Mouse (Mus musculus) heart, embryonic 16.5 days (tissue): ENCODE measurements at regions not wholly inside any gene's neighbourhood (a gene's known extent, or its start where the extent isn't known, plus 50 kb on each side); places are given as distances from the start of the nearest gene placed in this dataset.

ENCODE experiments used
- ATAC-seq: fragments of 200-750 bp; cut with Nextera tagmentation; replicated peaks from 2 replicates; pipeline ENCODE4 v1.8.0; 2017; ENCODE audit warnings: moderate number of reproducible peaks; ENCODE audit not compliant: insufficient read depth, low FRiP score; ENCODE audit errors: extremely low read depth
- H3K27ac ChIP-seq: fragments of 300-500 bp; sonication (generic); 2 replicates; pipeline ENCODE4 v1.5.1; 2014; ENCODE audit warnings: mild to moderate bottlenecking, low read length, control low read depth, moderate library complexity
- H3K27me3 ChIP-seq: fragments of 300-500 bp; sonication (generic); 2 replicates; pipeline ENCODE4 v1.6.1; 2014; ENCODE audit warnings: low read length, mixed read lengths; ENCODE audit not compliant: control insufficient read depth, insufficient read depth
- H3K36me3 ChIP-seq: fragments of 300-500 bp; sonication (generic); 2 replicates; pipeline ENCODE4 v1.6.1; 2014; ENCODE audit not compliant: control insufficient read depth, insufficient read depth
- H3K4me1 ChIP-seq: fragments of 300-500 bp; sonication (generic); 2 replicates; pipeline ENCODE4 v1.6.1; 2014; ENCODE audit warnings: low read length, mixed read lengths; ENCODE audit not compliant: control insufficient read depth, insufficient read depth
- H3K4me2 ChIP-seq: fragments of 300-500 bp; sonication (generic); 2 replicates; pipeline ENCODE4 v1.6.1; 2014; ENCODE audit warnings: low read depth, mild to moderate bottlenecking, control low read depth, low read length
- H3K4me3 ChIP-seq: fragments of 300-500 bp; sonication (generic); 2 replicates; pipeline ENCODE4 v1.5.1; 2014; ENCODE audit warnings: mild to moderate bottlenecking, control low read depth, low read length
- H3K9ac ChIP-seq: fragments of 300-500 bp; sonication (generic); 2 replicates; pipeline ENCODE4 v1.6.1; 2014; ENCODE audit warnings: low read length, control low read depth
- H3K9me3 ChIP-seq: fragments of 300-500 bp; sonication (generic); replicated peaks from 2 replicates; pipeline ENCODE4 v1.6.1; 2016; ENCODE audit warnings: low read length; ENCODE audit not compliant: control insufficient read depth
- WGBS: fragments of 180-500 bp; shearing (Covaris S2); extraction: QIAGEN DNeasy Blood & Tissue Kit; methylation state at CpG from one replicate; pipeline ENCODE4 v1.1.7; 2014; 5-methylcytosine and 5-hydroxymethylcytosine counted together

- ATAC-seq = no peak
Measured at GRCm38 (mm10) chr3:18707730-18708129, 759.5 kb downstream of the Cypt12 start.

GRCm38 (mm10) chr3:18711661-18712060 is 763.5 kb downstream of the Cypt12 start:
- Histone ChIP-seq H3K4me1 (no peaks in the 10 kb centered on the region), H3K9ac (no peak overlapping the region), H3K27me3 (no peaks in the 10 kb centered on the region), H3K9me3 (no peaks in the 10 kb centered on the region), H3K27ac (no peak overlapping the region), H3K4me3 (no peak overlapping the region), H3K4me2 (no peak overlapping the region), H3K36me3 (no peaks in the 10 kb centered on the region)
- 49% methylated on average over 1 of the region's 1 CpGs for WGBS
- ATAC-seq = no peak

More at GRCm38 (mm10) chr3:18707730-18708129, 759.5 kb downstream of the Cypt12 start:
- WGBS = 81% methylated on average over 3 of the region's 3 CpGs
- Histone ChIP-seq H3K36me3 (no peaks in the 10 kb centered on the region), H3K27me3 (no peaks in the 10 kb centered on the region), H3K4me1 (no peaks in the 10 kb centered on the region), H3K4me2 (no peak overlapping the region), H3K27ac (no peak overlapping the region), H3K9me3 (no peaks in the 10 kb centered on the region), H3K9ac (no peak overlapping the region), H3K4me3 (no peak overlapping the region)

- H3K36me3 ChIP-seq = no peaks in the 10 kb centered on the region
- no peak overlapping the region for H3K9ac ChIP-seq
- H3K4me1 ChIP-seq = no peaks in the 10 kb centered on the region
- ATAC-seq = no peak
- no peak overlapping the region for H3K27ac ChIP-seq
- no peak overlapping the region for H3K4me3 ChIP-seq
- H3K9me3 ChIP-seq = no peaks in the 10 kb centered on the region
- no peak overlapping the region for H3K4me2 ChIP-seq
- WGBS = 85% methylated on average over 7 of the region's 7 CpGs
- H3K27me3 ChIP-seq = no peaks in the 10 kb centered on the region
Measured at GRCm38 (mm10) chr3:18713986-18714385, 765.8 kb downstream of the Cypt12 start.

DNA sequence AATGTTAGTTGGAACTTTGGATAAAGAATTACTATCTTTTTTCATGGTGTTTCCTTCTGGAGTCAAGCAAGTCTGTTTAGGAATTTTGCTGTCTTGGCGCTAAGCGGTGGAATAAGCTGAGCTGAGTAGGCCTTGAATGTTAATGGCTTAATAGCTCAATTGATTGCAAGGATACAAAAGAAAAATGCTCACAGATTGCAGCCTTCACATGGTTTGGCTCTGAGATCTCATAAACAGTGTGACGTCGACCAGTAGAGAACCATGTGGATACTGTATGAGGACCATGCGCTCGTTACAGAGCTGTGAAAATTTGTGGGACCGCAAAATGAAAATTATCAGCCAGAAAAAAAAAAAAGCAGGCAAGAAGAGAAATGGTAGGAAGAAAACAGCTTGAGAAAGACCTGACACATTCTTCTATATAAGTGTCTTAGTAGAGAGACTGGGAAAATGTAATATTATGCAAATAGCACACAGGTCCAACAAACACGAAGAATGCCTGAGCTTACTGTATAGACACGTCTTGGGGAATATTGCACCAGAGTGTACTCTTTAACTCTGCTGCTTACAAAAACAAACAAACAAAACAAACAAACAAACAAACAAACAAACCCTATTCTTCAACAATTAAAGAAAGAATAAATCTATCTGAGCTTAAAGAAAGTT is 766.9 kb downstream of the Cypt12 start:
- Histone ChIP-seq H3K36me3 (no peaks in the 10 kb centered on the region), H3K9me3 (no peaks in the 10 kb centered on the region), H3K27me3 (no peaks in the 10 kb centered on the region), H3K4me1 (no peaks in the 10 kb centered on the region), H3K27ac (no peak overlapping the region), H3K4me3 (no peak overlapping the region), H3K9ac (no peak overlapping the region), H3K4me2 (no peak overlapping the region)
- no peak for ATAC-seq
- WGBS = 90% methylated on average over 9 of the region's 9 CpGs

- H3K4me3 ChIP-seq = no peak overlapping the region
Measured at GRCm38 (mm10) chr3:18715776-18716175, 767.6 kb downstream of the Cypt12 start.

DNA sequence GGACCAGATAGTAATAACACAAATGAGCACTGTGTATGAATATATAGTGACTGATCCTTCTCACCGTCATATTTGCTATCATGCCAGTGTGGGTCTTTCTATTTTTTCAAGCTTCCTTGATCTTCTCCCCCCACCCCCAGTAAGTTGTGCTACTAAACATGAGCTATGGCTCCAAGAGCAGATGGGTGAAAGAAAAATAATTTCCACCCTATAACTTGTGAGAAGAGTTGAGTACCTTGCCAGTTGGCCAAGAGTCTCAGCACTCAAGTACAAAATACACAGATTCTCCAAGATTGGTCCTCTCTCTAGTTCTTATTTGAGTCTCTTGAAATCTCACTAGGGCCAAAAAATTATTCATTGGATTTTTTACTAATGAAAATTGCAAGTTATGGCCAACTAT is 777.3 kb downstream of the Cypt12 start:
- WGBS = 87% methylated on average over 1 of the region's 1 CpGs
- Histone ChIP-seq H3K36me3 (no peaks in the 10 kb centered on the region), H3K4me3 (no peak overlapping the region), H3K27ac (no peak overlapping the region), H3K4me1 (no peaks in the 10 kb centered on the region), H3K27me3 (no peaks in the 10 kb centered on the region), H3K9me3 (no peaks in the 10 kb centered on the region), H3K4me2 (no peak overlapping the region), H3K9ac (no peak overlapping the region)
- ATAC-seq = no peak

More at GRCm38 (mm10) chr3:18715776-18716175, 767.6 kb downstream of the Cypt12 start:
- Histone ChIP-seq H3K4me2 (no peak overlapping the region), H3K9me3 (no peaks in the 10 kb centered on the region), H3K9ac (no peak overlapping the region), H3K27ac (no peak overlapping the region), H3K36me3 (no peaks in the 10 kb centered on the region), H3K27me3 (no peaks in the 10 kb centered on the region), H3K4me1 (no peaks in the 10 kb centered on the region)
- WGBS = 66% methylated on average over 5 of the region's 5 CpGs
- no peak for ATAC-seq

DNA sequence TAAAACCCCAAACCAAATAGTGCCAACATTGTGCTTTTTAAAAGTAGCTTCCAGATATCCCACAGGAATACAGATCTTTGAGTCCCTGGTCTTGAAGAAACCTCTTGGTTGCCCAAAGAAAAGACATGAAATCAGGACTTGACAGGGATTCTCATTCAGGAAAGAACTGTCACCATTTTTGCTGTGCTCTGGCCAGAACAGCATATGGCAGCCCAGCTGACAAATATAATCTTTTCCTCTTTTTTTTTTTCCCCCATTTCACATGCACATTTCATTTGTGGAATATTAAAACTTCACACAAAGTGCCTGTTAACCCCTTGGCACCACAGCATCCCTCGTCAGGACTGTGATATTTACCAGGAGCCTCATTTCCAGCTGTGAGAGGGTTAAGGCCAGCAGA is 783.0 kb downstream of the Cypt12 start:
- H3K27ac ChIP-seq = no peak overlapping the region
- ATAC-seq = no peak
- H3K4me2 ChIP-seq = no peak overlapping the region
- no peaks in the 10 kb centered on the region for H3K36me3 ChIP-seq
- H3K4me3 ChIP-seq = no peak overlapping the region
- H3K9me3 ChIP-seq = no peaks in the 10 kb centered on the region
- H3K9ac ChIP-seq = no peak overlapping the region
- H3K4me1 ChIP-seq = no peaks in the 10 kb centered on the region
- 40% methylated on average over 1 of the region's 1 CpGs for WGBS
- no peaks in the 10 kb centered on the region for H3K27me3 ChIP-seq

DNA sequence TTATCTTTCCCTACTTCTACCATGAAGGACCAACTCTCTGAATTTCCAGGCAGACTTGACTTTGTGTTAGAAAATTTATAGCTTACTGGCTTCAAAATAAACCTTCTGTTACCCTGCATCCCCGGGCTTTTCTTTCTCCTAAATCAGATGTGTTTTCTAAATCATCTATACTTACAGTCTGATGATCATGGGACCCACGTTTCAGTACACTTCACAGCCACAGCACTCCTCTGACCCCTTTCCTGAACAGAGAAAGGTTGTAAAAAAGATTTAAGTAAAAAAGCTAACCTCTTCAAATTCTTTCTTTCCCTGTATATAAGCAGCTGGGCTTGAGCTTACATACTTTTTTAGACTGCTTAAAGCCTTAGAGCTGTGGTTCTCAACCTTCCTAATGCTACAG is 783.5 kb downstream of the Cypt12 start:
- H3K27me3 ChIP-seq = no peaks in the 10 kb centered on the region
- H3K9ac ChIP-seq = no peak overlapping the region
- H3K27ac ChIP-seq = no peak overlapping the region
- no peak for ATAC-seq
- no peaks in the 10 kb centered on the region for H3K9me3 ChIP-seq
- H3K36me3 ChIP-seq = no peaks in the 10 kb centered on the region
- no peak overlapping the region for H3K4me3 ChIP-seq
- no peak overlapping the region for H3K4me2 ChIP-seq
- no peaks in the 10 kb centered on the region for H3K4me1 ChIP-seq
- 50% methylated on average over 2 of the region's 2 CpGs for WGBS

DNA sequence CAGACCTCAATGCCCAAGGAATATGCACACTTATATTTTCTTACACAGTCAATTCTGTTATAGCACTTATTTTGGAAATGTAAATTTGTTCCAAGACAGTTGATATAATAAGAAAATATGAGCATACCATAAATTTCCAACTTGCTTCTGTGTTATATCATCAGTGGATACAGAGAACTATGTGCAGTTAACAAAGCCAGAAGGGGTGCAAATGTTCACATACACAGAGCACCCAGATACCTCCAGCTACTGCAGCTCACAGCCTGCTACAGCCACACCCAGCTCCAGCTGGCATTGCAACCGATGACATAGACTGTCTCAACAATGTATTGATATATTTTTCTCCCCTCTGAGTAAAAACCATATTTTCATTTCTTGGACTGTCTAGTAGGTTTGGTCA is 785.3 kb downstream of the Cypt12 start:
- Histone ChIP-seq H3K9ac (no peak overlapping the region), H3K27me3 (no peaks in the 10 kb centered on the region), H3K4me1 (no peaks in the 10 kb centered on the region), H3K4me2 (no peak overlapping the region), H3K36me3 (no peaks in the 10 kb centered on the region), H3K4me3 (no peak overlapping the region), H3K9me3 (no peaks in the 10 kb centered on the region), H3K27ac (no peak overlapping the region)
- 73% methylated on average over 1 of the region's 1 CpGs for WGBS
- ATAC-seq = no peak
